Mouse (Mus musculus): Measurements from ENCODE around the gene Mad2l2. TPM values are rescaled to one million over a fixed set of nuclear protein-coding genes. Genes with fewer than 3 reads are reported as not detected.
"Not testable (repeated sequence)": the region's sequence is repeated elsewhere in the genome, so short reads cannot be mapped to it uniquely, and the experiment has no call there.

Mad2l2 gene
- polyA plus RNA-seq, 1 experiment from 2014 or later, result 96.6 TPM

DNA sequence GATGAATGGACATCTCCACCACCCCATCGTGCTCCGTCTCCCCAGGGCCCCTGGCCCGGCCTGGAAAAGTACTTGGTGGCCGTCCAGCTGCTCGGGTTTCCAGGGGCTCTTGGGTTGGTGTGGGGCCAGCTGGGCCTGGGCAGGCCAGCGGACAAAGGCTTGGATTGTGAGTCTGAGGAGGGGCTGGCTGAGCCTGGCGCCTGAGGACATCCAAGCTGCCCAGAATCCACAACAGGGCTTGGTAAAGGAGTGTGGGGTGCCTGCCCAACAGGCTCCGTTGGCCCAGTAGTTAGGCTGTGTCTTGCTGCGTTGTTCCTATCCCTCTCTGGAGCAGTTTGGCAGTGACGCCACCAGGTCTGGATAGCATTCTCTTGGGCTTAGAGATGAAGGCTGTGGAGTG, 36.2 kb downstream of the Mad2l2 start:
- H3K27ac ChIP-seq, result 0 out of 2 replicates have a peak overlapping the region, but pooled peaks have one; percentile 26
- H3K36me3 ChIP-seq (ENCODE audit: poor library complexity, severe bottlenecking), result no peaks in the 10 kb centered on the region
- peaks cover 30% of the 10 kb centered on the region for H3K4me1 ChIP-seq
- no peak overlapping the region for H3K9ac ChIP-seq
- H3K9me3 ChIP-seq (replicated peaks), result no peaks in the 10 kb centered on the region
- H3K4me2 ChIP-seq, result peak overlapping the region; percentile 44
- WGBS, result 6% methylated on average over 10 of the region's 10 CpGs
- ATAC-seq, result peak; percentile 54
- H3K4me3 ChIP-seq, result peak overlapping the region; percentile 4; the same call in 1 of the 2 replicates
- H3K27me3 ChIP-seq, result peaks cover 71% of the 10 kb centered on the region

DNA sequence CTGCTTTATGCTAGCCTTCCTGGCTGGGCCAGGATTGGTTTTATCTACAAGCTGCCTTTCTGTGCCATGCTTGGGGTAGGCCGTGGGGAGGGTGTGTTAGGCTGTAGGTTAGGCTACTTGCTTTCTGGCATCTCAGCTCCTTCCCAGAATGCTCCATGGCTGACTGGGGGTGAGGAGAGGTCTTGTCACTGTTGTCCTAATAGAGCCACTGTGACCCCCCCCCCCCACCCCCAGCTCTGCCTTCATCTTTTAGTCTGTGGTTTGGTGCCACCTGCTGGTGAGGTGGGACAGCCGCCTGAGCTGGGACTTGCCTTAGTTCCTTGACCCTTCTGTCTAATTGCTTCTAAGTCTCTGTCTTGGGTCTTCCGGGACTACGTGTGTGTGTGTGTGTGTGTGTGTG, 36.8 kb downstream of the Mad2l2 start:
- Histone ChIP-seq H3K4me3 (peak overlapping the region; percentile 4; the same call in 1 of the 2 replicates), H3K27ac (no peak overlapping the region), H3K4me1 (peaks cover 30% of the 10 kb centered on the region), H3K9me3 (replicated peaks) (no peaks in the 10 kb centered on the region), H3K9ac (no peak overlapping the region), H3K27me3 (peaks cover 71% of the 10 kb centered on the region), H3K4me2 (peak overlapping the region; percentile 44), H3K36me3 (ENCODE audit: poor library complexity, severe bottlenecking) (no peaks in the 10 kb centered on the region)
- no peak for ATAC-seq
- 19% methylated on average over 3 of the region's 4 CpGs for WGBS

DNA sequence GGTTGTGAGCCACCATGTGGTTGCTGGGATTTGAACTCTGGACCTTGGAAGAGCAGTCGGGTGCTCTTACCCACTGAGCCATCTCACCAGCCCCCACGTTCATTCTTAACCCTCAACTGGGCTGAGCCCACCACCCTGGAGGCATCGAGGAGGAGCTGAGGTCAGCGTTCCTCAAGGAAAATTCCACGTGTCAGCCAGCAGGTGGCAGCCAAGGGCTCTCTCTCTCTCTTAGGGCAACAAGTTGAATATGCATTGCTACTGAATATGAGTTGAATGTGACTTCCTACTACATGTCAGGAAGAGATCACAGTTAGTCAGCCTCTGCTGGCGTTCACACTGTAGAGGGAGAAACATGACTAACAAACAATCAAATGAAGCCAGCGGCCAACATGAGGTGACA, 38.1 kb downstream of the Mad2l2 start:
- peaks cover 70% of the 10 kb centered on the region for H3K27me3 ChIP-seq
- no peak overlapping the region for H3K27ac ChIP-seq
- H3K4me1 ChIP-seq, result peaks cover 32% of the 10 kb centered on the region
- no peak overlapping the region for H3K4me3 ChIP-seq
- no peak for ATAC-seq
- H3K9me3 ChIP-seq (replicated peaks), result no peaks in the 10 kb centered on the region
- no peak overlapping the region for H3K4me2 ChIP-seq
- WGBS, result 29% methylated on average over 7 of the region's 7 CpGs
- no peaks in the 10 kb centered on the region for H3K36me3 ChIP-seq (ENCODE audit: poor library complexity, severe bottlenecking)
- H3K9ac ChIP-seq, result no peak overlapping the region

DNA sequence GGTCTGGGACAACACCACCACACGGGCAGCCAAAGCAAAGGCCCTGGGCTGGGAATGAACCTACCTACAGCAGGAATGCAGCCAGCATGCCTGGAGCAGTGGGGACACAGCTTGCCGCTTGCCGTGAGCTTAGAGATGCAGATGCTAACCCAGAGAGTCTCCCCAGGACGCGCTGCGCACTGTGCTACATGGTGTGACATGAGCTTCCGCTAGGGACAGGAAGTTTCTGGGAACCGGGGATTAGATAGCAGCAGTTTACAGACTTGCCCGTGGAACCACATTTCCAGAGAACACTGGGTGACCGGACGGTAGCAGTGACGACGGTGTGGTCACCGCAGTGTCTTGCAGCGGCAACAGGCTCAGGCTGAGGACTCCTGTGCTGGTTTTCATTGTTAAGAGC, 39.4 kb downstream of the Mad2l2 start:
- ATAC-seq, result no peak
- Histone ChIP-seq H3K27ac (no peak overlapping the region), H3K4me2 (no peak overlapping the region), H3K27me3 (peaks cover 70% of the 10 kb centered on the region), H3K36me3 (ENCODE audit: poor library complexity, severe bottlenecking) (no peaks in the 10 kb centered on the region), H3K9ac (no peak overlapping the region), H3K4me3 (no peak overlapping the region), H3K4me1 (peaks cover 36% of the 10 kb centered on the region), H3K9me3 (replicated peaks) (no peaks in the 10 kb centered on the region)
- 24% methylated on average over 15 of the region's 15 CpGs for WGBS

DNA sequence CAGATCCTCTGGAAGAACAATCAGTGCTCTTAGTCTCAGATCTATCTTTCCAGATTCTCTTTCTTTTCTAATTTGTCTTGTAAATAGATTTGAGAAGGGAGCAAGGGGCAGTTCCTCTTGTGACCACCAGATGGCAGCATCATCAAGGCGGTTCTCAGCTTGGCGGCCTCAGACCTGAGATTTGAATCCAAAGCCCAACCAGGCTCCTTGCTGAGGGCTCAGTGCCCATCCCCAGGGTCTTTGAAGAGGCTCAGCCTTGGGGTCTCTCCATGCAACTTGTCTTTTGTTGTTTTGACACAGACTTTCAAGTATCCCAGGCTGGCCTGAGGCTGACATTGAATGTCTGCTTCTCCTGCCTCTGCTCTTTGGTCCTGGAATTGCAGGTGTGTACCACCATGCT, 40.7 kb downstream of the Mad2l2 start:
- H3K4me3 ChIP-seq, result no peak overlapping the region

DNA sequence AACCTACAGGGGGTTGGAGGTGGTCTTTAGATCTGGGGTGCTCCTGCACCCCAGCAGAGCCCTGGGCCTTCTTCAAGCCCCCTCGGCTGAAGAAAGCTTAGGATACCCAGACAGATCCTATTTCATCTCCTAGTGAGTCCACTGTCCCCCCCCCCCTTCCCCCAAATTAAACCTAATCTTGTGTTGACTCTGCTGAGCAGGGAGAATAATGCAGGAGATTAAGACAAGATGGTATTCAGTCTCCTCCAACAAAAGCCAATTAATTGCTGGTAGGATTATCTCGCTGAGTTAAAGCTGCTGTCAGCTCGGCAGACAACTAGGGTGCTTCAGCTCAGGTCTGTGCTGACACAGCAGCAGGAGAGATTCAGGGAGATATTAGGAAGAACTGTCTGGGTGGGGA, 41.1 kb downstream of the Mad2l2 start:
- Histone ChIP-seq H3K27ac (no peak overlapping the region), H3K36me3 (ENCODE audit: poor library complexity, severe bottlenecking) (no peaks in the 10 kb centered on the region), H3K4me1 (peaks cover 23% of the 10 kb centered on the region), H3K4me3 (no peak overlapping the region), H3K9ac (no peak overlapping the region), H3K9me3 (replicated peaks) (no peaks in the 10 kb centered on the region), H3K27me3 (peaks cover 70% of the 10 kb centered on the region), H3K4me2 (no peak overlapping the region)
- WGBS, result 5% methylated on average over 3 of the region's 3 CpGs
- ATAC-seq, result no peak

More for the DNA sequence above, 40.7 kb downstream of the Mad2l2 start:
- ATAC-seq, result no peak
- Histone ChIP-seq H3K9ac (no peak overlapping the region), H3K36me3 (ENCODE audit: poor library complexity, severe bottlenecking) (no peaks in the 10 kb centered on the region), H3K4me1 (peaks cover 27% of the 10 kb centered on the region), H3K4me2 (no peak overlapping the region), H3K9me3 (replicated peaks) (no peaks in the 10 kb centered on the region), H3K27me3 (peaks cover 70% of the 10 kb centered on the region), H3K27ac (no peak overlapping the region)
- 0% methylated on average over 2 of the region's 2 CpGs for WGBS

DNA sequence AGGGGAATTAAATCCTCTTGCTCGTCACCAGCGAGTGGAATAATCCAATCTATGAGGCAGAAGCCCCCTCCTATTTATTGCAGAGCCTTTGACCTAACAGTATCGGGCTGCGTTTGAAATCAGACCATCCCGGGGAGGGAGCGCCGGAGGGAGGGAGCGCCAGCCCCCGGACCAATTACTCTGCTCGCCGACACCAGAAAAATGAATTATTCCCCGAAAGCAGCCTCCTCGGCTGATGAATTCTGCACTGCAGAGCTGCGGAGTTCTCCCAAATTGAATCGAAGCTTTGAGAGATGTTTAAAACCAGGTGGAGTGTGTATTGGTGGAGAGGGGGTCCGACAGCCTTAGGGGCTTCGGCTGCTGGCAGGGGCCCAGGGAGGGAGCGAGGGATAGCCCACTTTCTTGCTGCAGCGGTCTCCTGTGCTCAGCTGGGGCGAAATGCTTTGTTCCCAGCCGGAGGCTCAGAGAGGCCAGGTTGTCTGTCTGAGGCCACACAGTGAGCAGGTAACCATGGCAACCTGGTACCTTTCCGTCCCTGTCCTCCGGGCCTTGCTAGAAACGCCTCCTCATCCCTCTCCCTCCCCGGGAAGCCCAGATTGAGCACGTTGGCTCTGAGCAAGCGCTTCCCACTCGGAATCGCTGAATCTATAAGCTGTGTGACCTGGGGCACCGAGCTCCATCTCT, 43.8 kb downstream of the Mad2l2 start:
- no peaks in the 10 kb centered on the region for H3K36me3 ChIP-seq (ENCODE audit: poor library complexity, severe bottlenecking)
- H3K27ac ChIP-seq, result no peak overlapping the region
- peaks cover 85% of the 10 kb centered on the region for H3K27me3 ChIP-seq
- ATAC-seq, result peak; percentile 63; the same call in 1 of the 2 replicates
- WGBS, result under 1% methylated on average over 30 of the region's 30 CpGs
- no peaks in the 10 kb centered on the region for H3K9me3 ChIP-seq (replicated peaks)
- H3K4me1 ChIP-seq, result peaks cover 16% of the 10 kb centered on the region
- peak overlapping the region; percentile 32 for H3K4me3 ChIP-seq
- H3K9ac ChIP-seq, result peak overlapping the region; percentile 50
- peak overlapping the region; percentile 53 for H3K4me2 ChIP-seq

DNA sequence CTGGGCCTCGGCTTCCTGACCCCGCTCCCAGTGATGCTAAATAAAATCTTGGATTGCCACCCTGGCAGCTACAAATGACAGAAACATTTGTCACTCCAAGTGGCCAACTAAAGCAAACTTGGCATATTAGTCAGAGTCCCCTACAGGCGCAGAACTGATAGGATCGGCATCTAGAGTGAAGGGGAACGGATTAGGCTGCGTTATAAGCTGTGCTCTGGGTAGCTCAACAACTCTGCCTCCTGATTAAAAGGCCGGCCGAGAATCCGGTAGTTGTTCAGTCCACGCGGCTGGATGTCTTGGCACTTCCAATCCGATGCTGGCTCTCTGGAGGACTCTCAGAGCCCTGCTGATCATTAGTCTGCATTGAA, 44.3 kb downstream of the Mad2l2 start:
- Histone ChIP-seq H3K9ac (peak overlapping the region; percentile 50; the same call in 1 of the 2 replicates), H3K4me1 (peaks cover 16% of the 10 kb centered on the region), H3K4me3 (peak overlapping the region; percentile 32), H3K27ac (no peak overlapping the region), H3K9me3 (replicated peaks) (no peaks in the 10 kb centered on the region), H3K36me3 (ENCODE audit: poor library complexity, severe bottlenecking) (no peaks in the 10 kb centered on the region), H3K27me3 (peaks cover 87% of the 10 kb centered on the region), H3K4me2 (peak overlapping the region; percentile 53)
- no peak for ATAC-seq
- 4% methylated on average over 12 of the region's 12 CpGs for WGBS

DNA sequence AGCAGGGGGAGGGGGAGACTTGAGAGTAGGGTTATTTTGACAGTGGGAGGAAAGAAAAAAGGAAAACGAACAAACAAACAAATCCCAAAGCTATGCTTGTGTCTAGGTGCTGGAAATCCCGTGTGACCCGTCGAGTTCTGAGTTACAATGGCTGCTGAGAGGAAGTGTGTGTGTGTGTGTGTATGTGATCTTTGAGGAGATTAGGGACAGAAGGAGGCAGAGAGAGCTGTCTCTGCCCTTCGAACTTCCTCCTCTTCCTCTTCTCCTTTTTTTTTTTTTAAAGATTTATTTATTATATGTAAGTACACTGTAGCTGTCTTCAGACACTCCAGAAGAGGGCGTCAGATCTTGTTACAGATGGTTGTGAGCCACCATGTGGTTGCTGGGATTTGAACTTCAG, 46.4 kb downstream of the Mad2l2 start:
- Histone ChIP-seq H3K4me1 (peaks cover 17% of the 10 kb centered on the region), H3K27me3 (peaks cover 88% of the 10 kb centered on the region)
- H3K9me3 ChIP-seq (replicated peaks); H3K9ac ChIP-seq; H3K4me3 ChIP-seq; ATAC-seq; H3K4me2 ChIP-seq; H3K36me3 ChIP-seq (ENCODE audit: poor library complexity, severe bottlenecking); H3K27ac ChIP-seq: not testable (repeated sequence)
- WGBS, result 70% methylated on average over 5 of the region's 6 CpGs

DNA sequence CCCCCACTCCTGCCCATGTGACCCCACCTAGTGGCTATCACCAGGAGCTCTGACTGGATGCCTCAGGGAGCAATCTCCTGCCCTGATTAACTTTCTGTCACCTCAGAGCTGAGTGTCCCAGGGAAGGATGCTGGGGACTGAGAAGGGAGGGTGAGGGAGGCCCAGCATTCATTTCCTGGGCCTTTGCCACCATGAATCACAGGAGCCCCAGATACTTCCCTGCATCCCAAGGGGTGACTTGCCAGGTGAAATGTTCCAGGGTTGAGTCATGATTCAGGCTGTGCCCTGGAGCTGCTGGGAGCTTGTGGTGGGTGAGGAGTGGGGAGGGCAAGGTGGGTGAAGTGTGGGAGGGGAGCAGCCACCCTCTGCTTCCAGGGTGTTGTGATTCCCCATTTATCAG, 47.5 kb downstream of the Mad2l2 start:
- Histone ChIP-seq H3K4me2 (no peak overlapping the region), H3K27me3 (peaks cover 78% of the 10 kb centered on the region), H3K4me3 (no peak overlapping the region)

DNA sequence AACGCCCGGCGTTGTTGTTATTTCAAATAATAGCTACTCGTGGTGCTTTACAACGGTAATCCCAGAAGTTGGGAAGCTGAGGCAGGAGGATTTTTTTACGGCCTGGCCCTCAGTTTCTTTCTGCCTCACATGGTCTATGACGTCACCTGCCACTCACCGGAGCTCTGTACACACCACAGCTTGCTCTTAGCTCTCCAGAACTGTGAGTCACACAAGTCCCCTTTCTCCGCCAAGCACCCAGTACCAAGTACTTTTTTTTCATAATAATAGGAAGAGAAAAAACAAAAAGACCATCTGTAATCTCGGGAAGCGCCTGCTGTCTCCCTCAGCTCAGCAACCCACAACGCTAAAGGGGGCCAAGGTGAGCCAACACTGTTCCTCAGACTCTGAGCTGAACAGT, 51.3 kb downstream of the Mad2l2 start:
- no peak for ATAC-seq
- H3K4me2 ChIP-seq, result no peak overlapping the region
- peaks cover 65% of the 10 kb centered on the region for H3K27me3 ChIP-seq
- no peaks in the 10 kb centered on the region for H3K9me3 ChIP-seq (replicated peaks)
- no peak overlapping the region for H3K9ac ChIP-seq
- H3K4me3 ChIP-seq, result no peak overlapping the region
- peaks cover 19% of the 10 kb centered on the region for H3K4me1 ChIP-seq
- 85% methylated on average over 12 of the region's 12 CpGs for WGBS
- H3K27ac ChIP-seq, result no peak overlapping the region
- no peaks in the 10 kb centered on the region for H3K36me3 ChIP-seq (ENCODE audit: poor library complexity, severe bottlenecking)

More for the DNA sequence above, 47.5 kb downstream of the Mad2l2 start:
- no peaks in the 10 kb centered on the region for H3K36me3 ChIP-seq (ENCODE audit: poor library complexity, severe bottlenecking)
- no peak overlapping the region for H3K9ac ChIP-seq
- peaks cover 26% of the 10 kb centered on the region for H3K4me1 ChIP-seq
- H3K27ac ChIP-seq, result no peak overlapping the region
- no peak for ATAC-seq
- H3K9me3 ChIP-seq (replicated peaks), result no peaks in the 10 kb centered on the region

DNA sequence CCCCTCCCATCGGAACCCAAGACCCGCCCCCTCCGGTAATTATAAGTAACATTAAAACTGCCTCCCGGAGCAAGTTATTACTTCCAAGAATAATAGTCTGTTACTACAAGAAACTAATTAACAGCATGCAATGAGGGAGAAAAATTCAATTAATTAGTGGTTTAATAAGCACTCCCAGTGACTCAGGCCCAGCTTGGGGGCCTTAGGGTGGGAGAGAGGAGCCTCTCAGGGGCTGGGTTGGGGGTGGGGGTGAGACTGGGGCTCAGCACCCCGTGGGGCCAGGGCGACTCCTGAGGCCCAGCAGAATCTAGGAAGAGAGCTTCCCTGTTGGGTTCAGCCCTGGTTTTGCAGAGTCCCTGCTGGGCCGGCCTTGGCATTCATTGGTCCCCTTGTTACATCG, 52.2 kb downstream of the Mad2l2 start:
- Histone ChIP-seq H3K36me3 (ENCODE audit: poor library complexity, severe bottlenecking) (no peaks in the 10 kb centered on the region), H3K27me3 (peaks cover 62% of the 10 kb centered on the region), H3K27ac (no peak overlapping the region; the same call in 1 of the 2 replicates), H3K4me1 (peaks cover 19% of the 10 kb centered on the region), H3K9me3 (replicated peaks) (no peaks in the 10 kb centered on the region), H3K4me3 (no peak overlapping the region), H3K4me2 (no peak overlapping the region), H3K9ac (no peak overlapping the region)
- 13% methylated on average over 8 of the region's 8 CpGs for WGBS
- ATAC-seq, result peak; percentile 60; the same call in 1 of the 2 replicates

DNA sequence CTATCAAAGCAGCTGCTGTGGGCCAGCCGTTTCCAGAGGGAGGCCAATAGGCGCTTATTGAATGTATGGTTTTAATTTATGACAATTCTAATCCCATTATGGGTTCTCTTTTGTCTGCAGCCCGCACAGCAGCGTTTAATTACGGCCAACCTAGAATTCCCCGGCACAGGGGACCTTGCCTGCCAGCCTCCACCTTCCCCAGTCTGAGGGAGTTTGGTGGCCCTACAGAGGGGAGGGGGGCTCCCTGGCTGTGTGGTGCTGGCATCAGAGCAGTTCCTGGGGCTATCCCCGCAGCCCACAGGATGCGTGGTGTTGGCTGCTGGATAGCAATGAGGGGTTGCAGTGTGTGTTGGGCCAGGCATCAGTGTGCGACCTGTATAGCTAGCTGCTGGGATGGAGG, 54.4 kb downstream of the Mad2l2 start:
- no peak overlapping the region for H3K4me3 ChIP-seq
- ATAC-seq, result 0 out of 2 replicates have a peak, but pooled peaks have one; percentile 14
- H3K9ac ChIP-seq, result no peak overlapping the region
- no peak overlapping the region for H3K4me2 ChIP-seq
- H3K27ac ChIP-seq, result no peak overlapping the region
- no peaks in the 10 kb centered on the region for H3K9me3 ChIP-seq (replicated peaks)
- 17% methylated on average over 9 of the region's 9 CpGs for WGBS
- peaks cover 19% of the 10 kb centered on the region for H3K4me1 ChIP-seq
- no peaks in the 10 kb centered on the region for H3K36me3 ChIP-seq (ENCODE audit: poor library complexity, severe bottlenecking)
- peaks cover 40% of the 10 kb centered on the region for H3K27me3 ChIP-seq

Data from forebrain, embryonic 13.5 days (tissue).